In the genomic region with DNA sequence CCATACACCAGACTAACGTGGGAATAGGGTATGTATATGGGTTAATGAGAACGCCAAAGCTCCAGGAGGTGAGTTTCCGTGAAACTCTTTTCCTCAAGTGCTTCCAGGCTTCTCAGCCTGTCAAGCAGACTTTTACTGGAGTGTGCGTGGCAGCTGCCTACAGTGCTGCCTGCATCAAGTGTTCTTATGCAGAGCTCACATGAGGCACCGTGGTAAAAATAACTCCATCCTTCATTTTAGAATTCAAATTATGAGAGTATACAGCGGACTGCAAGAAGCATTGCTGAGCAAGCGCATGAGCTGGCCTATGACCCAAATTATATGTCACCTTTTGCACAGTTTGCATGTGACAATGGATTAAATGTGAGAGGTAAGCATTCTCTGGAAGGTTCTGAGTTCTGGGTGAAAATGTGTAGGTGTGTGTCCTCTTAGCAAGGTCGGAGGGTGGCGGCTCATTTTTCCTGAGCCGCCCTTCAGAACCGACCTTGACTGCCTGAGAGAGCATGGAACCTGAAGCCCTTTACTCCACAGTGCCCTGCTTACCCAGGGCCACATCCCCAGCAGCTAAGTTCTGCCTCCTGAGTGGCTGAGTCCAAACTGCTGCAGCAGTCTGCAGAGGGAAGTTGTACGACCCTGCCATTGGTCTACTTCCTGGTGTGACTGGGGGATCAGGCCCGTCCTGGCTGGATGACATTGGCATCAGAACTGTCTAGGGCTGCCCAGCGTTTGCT, we compare ENCODE assay signal across 11 mouse cellular contexts. TPM values are rescaled to one million over a fixed set of nuclear protein-coding genes. Genes with fewer than 3 reads are reported as not detected.
A peak's percentile ranks its signal among the peaks of the same experiment; 100 is the strongest.
DNase-seq lines count a peak whose midpoint lies in the region; ATAC-seq lines count a peak whose summit lies in the region.
"Had no signal": no experiment of that assay in that cellular context is flagged by ENCODE, and none has a peak within 500 bp of the region (broad histone marks: within the 10 kb centered on the region; RNA-seq: fewer than 3 reads in every experiment).

No protein-coding gene starts in this region.

- DNase-seq in gastrocnemius, postnatal 14 days: peak; percentile 55
- DNase-seq in gastrocnemius, postnatal 10 days: no peak
- DNase-seq in neural tube, embryonic 10.5 days (ENCODE audit: extremely low spot score, low spot score): no peak
- DNase-seq in c-Kit-positive CD71-positive TER-119-positive erythroid progenitor cells, embryonic 14.5 days (ENCODE audit: low spot score): no peak
- no peak for DNase-seq in urinary bladder, postnatal 25 days (ENCODE audit: low spot score)

- H3K4me2 ChIP-seq in neural tube, embryonic 15.5 days: no peak overlapping the region
- H3K4me2 ChIP-seq in heart, embryonic 14.5 days (ENCODE audit: low read length): peak overlapping the region; percentile 40
- no peak overlapping the region for H3K4me2 ChIP-seq in stomach, embryonic 16.5 days (ENCODE audit: low read depth, low read length)
- H3K4me2 ChIP-seq: hindbrain, embryonic 14.5 days; limb, embryonic 12.5 days had no signal

- no peaks in the 10 kb centered on the region for H3K27me3 ChIP-seq in neural tube, embryonic 15.5 days (replicated peaks)
- H3K27me3 ChIP-seq in heart, embryonic 14.5 days (ENCODE audit: control insufficient read depth, insufficient read depth, low read length): no peaks in the 10 kb centered on the region
- H3K27me3 ChIP-seq in stomach, embryonic 16.5 days (ENCODE audit: control insufficient read depth, insufficient read depth, low read length): no peaks in the 10 kb centered on the region
- H3K27me3 ChIP-seq: limb, embryonic 12.5 days had no signal

- H3K36me3 ChIP-seq in neural tube, embryonic 15.5 days: peaks cover 30% of the 10 kb centered on the region
- H3K36me3 ChIP-seq in heart, embryonic 14.5 days (ENCODE audit: control insufficient read depth, insufficient read depth, low read length): peaks cover 41% of the 10 kb centered on the region
- peaks cover 4% of the 10 kb centered on the region; the same call in 1 of the 2 replicates for H3K36me3 ChIP-seq in stomach, embryonic 16.5 days (ENCODE audit: control insufficient read depth, insufficient read depth, low read length)

- 77% methylated on average over 14 of the region's 14 CpGs for WGBS in neural tube, embryonic 15.5 days
- WGBS in heart, embryonic 14.5 days: 41% methylated on average over 14 of the region's 14 CpGs
- 69% methylated on average over 14 of the region's 14 CpGs for WGBS in stomach, embryonic 16.5 days

- ATAC-seq in neural tube, embryonic 15.5 days (ENCODE audit: low FRiP score): no peak
- peak; percentile 28; the same call in 1 of the 2 replicates for ATAC-seq in heart, embryonic 14.5 days (ENCODE audit: insufficient number of reproducible peaks, insufficient read depth, low FRiP score, low read depth)
- peak; percentile 9 for ATAC-seq in stomach, embryonic 16.5 days (ENCODE audit: insufficient read depth, low FRiP score)

- no peaks in the 10 kb centered on the region for H3K9me3 ChIP-seq in neural tube, embryonic 15.5 days (replicated peaks)
- H3K9me3 ChIP-seq in heart, embryonic 14.5 days (ENCODE audit: control insufficient read depth, low read length): no peaks in the 10 kb centered on the region
- H3K9me3 ChIP-seq in stomach, embryonic 16.5 days (replicated peaks; ENCODE audit: control insufficient read depth, low read length): no peaks in the 10 kb centered on the region
- H3K9me3 ChIP-seq: G1E; limb, embryonic 12.5 days had no signal

- intact Hi-C loops in gastrocnemius, postnatal 14 days (cut with DNase I; ENCODE audit: low total_unique reads): no loop called here

- H3K9ac ChIP-seq in neural tube, embryonic 15.5 days (replicated peaks): no peak overlapping the region
- H3K9ac ChIP-seq in heart, embryonic 14.5 days (ENCODE audit: low read length): peak overlapping the region; percentile 62
- H3K9ac ChIP-seq in stomach, embryonic 16.5 days (ENCODE audit: low read length): no peak overlapping the region
- H3K9ac ChIP-seq: hindbrain, embryonic 14.5 days; limb, embryonic 12.5 days had no signal

- no peak overlapping the region for H3K4me3 ChIP-seq in neural tube, embryonic 15.5 days (replicated peaks)
- no peak overlapping the region for H3K4me3 ChIP-seq in heart, embryonic 14.5 days (ENCODE audit: control insufficient read depth in 1 of 2, insufficient read depth in 1 of 2, low read depth in 1 of 2, low read length in 2 of 2)
- H3K4me3 ChIP-seq in stomach, embryonic 16.5 days (replicated peaks; ENCODE audit: low read length): no peak overlapping the region
- H3K4me3 ChIP-seq: limb, embryonic 12.5 days had no signal

- peaks cover 3% of the 10 kb centered on the region; the same call in 1 of the 2 replicates for H3K4me1 ChIP-seq in neural tube, embryonic 15.5 days
- H3K4me1 ChIP-seq in heart, embryonic 14.5 days (ENCODE audit: control insufficient read depth in 2 of 2, insufficient read depth in 2 of 2, low read length in 2 of 2): peaks cover 23 to 46% of the 10 kb centered on the region in 2 experiments
- H3K4me1 ChIP-seq in stomach, embryonic 16.5 days (ENCODE audit: control insufficient read depth, insufficient read depth, low read length): peaks cover 14% of the 10 kb centered on the region; the same call in 1 of the 2 replicates

- 0 out of 2 replicates have a peak overlapping the region, but pooled peaks have one; percentile 13 for H3K27ac ChIP-seq in neural tube, embryonic 15.5 days (replicated peaks)
- H3K27ac ChIP-seq in heart, embryonic 14.5 days (replicated peaks in 1 of 2; ENCODE audit: control insufficient read depth in 1 of 2, insufficient read depth in 1 of 2, low read depth in 2 of 2, low read length in 2 of 2): peak overlapping the region; percentile 93 to 96
- H3K27ac ChIP-seq in stomach, embryonic 16.5 days (ENCODE audit: low read length): peak overlapping the region; percentile 76
- H3K27ac ChIP-seq: hindbrain, embryonic 14.5 days; limb, embryonic 12.5 days had no signal

RNA-seq across cellular contexts. Expression of gene Rad9b, which starts 34.4 kb away (rescaled TPM):
- under 1 TPM; 0.47 to 0.73 TPM for total RNA-seq in gastrocnemius, postnatal 14 days (2021)
- 1 to 10 TPM; 1.8 to 2.0 TPM for total RNA-seq in gastrocnemius, postnatal 10 days (2021)
- 19.1 and 22.1 TPM in 2 replicates for polyA plus RNA-seq in neural tube, embryonic 15.5 days (2015; fragmentation: Nextera tagmentation; extraction: Ambion mirVana)
- 6.4 and 6.7 TPM in 2 replicates for polyA plus RNA-seq in heart, embryonic 14.5 days (2014; fragmentation: Nextera tagmentation; extraction: Ambion mirVana)
- 10.7 and 10.8 TPM in 2 replicates for polyA plus RNA-seq in stomach, embryonic 16.5 days (2015; fragmentation: Nextera tagmentation; extraction: Ambion mirVana)

RNA-seq across cellular contexts. Expression of gene Vps29, which starts 34.5 kb away (rescaled TPM):
- 10 to 100 TPM; 48.9 to 50.1 TPM for total RNA-seq in gastrocnemius, postnatal 14 days (2021)
- 10 to 100 TPM; 60.3 to 72.5 TPM for total RNA-seq in gastrocnemius, postnatal 10 days (2021)
- 309 and 343 TPM in 2 replicates for polyA plus RNA-seq in neural tube, embryonic 15.5 days (2015; fragmentation: Nextera tagmentation; extraction: Ambion mirVana)
- polyA plus RNA-seq in heart, embryonic 14.5 days (2014; fragmentation: Nextera tagmentation; extraction: Ambion mirVana): 220 and 249 TPM in 2 replicates
- polyA plus RNA-seq in stomach, embryonic 16.5 days (2015; fragmentation: Nextera tagmentation; extraction: Ambion mirVana): 203 and 220 TPM in 2 replicates

RNA-seq across cellular contexts. Expression of gene Pptc7, which starts 35.5 kb away (rescaled TPM):
- 10 to 100 TPM; 39.6 to 74.8 TPM for total RNA-seq in gastrocnemius, postnatal 14 days (2021)
- 10 to 100 TPM; 30.0 to 36.1 TPM for total RNA-seq in gastrocnemius, postnatal 10 days (2021)
- 8.7 and 9.3 TPM in 2 replicates for polyA plus RNA-seq in neural tube, embryonic 15.5 days (2015; fragmentation: Nextera tagmentation; extraction: Ambion mirVana)
- polyA plus RNA-seq in heart, embryonic 14.5 days (2014; fragmentation: Nextera tagmentation; extraction: Ambion mirVana): 13.0 and 16.3 TPM in 2 replicates
- 8.0 and 8.3 TPM in 2 replicates for polyA plus RNA-seq in stomach, embryonic 16.5 days (2015; fragmentation: Nextera tagmentation; extraction: Ambion mirVana)

RNA-seq across cellular contexts. Expression of gene Gpn3, which starts 52.0 kb away (rescaled TPM):
- total RNA-seq in gastrocnemius, postnatal 14 days (2021): 10 to 100 TPM; 20.0 to 26.6 TPM
- total RNA-seq in gastrocnemius, postnatal 10 days (2021): 10 to 100 TPM; 23.1 to 24.4 TPM
- 45.7 and 51.5 TPM in 2 replicates for polyA plus RNA-seq in neural tube, embryonic 15.5 days (2015; fragmentation: Nextera tagmentation; extraction: Ambion mirVana)
- polyA plus RNA-seq in heart, embryonic 14.5 days (2014; fragmentation: Nextera tagmentation; extraction: Ambion mirVana): 52.3 and 59.5 TPM in 2 replicates
- 57.0 and 57.9 TPM in 2 replicates for polyA plus RNA-seq in stomach, embryonic 16.5 days (2015; fragmentation: Nextera tagmentation; extraction: Ambion mirVana)

RNA-seq across cellular contexts. Expression of gene Fam216a, which starts 52.5 kb away (rescaled TPM):
- total RNA-seq in gastrocnemius, postnatal 14 days (2021): 1 to 10 TPM; 7.6 to 7.8 TPM
- 10 to 100 TPM in 1 of 2 experiments, 1 to 10 TPM in 1; 9.7 to 11.5 TPM for total RNA-seq in gastrocnemius, postnatal 10 days (2021)
- polyA plus RNA-seq in neural tube, embryonic 15.5 days (2015; fragmentation: Nextera tagmentation; extraction: Ambion mirVana): 133 and 152 TPM in 2 replicates
- 55.0 and 64.5 TPM in 2 replicates for polyA plus RNA-seq in heart, embryonic 14.5 days (2014; fragmentation: Nextera tagmentation; extraction: Ambion mirVana)
- polyA plus RNA-seq in stomach, embryonic 16.5 days (2015; fragmentation: Nextera tagmentation; extraction: Ambion mirVana): 35.4 and 35.8 TPM in 2 replicates

Comparison
In these comparisons a context has a peak if more than half of its experiments do, and no peak if none do; other contexts are left out.
1. H3K27ac ChIP-seq: peak in every context shown above with its lines; median percentile 94 in heart, embryonic 14.5 days; 76 in stomach, embryonic 16.5 days; 13 in neural tube, embryonic 15.5 days.